Mouse (Mus musculus) thymus, adult 2 months (tissue): Measurements from ENCODE around the gene Ankrd39.

Source experiments
- CTCF ChIP-seq: fragments of 200-500 bp; IDR thresholded peaks from 2 replicates; pipeline ENCODE4 v1.5.1; 2012; ENCODE audit warnings: mild to moderate bottlenecking, control low read depth, low read length, moderate library complexity, borderline replicate concordance; ENCODE audit not compliant: control insufficient read depth, poor library complexity, insufficient read depth; ENCODE audit errors: extremely low read depth
- POLR2A ChIP-seq: fragments of 200-500 bp; IDR thresholded peaks from 2 replicates; pipeline ENCODE4 v1.6.1; 2012; ENCODE audit warnings: mild to moderate bottlenecking, low read length, control low read depth, moderate library complexity; ENCODE audit not compliant: control insufficient read depth, poor library complexity, insufficient read depth; ENCODE audit errors: extremely low read depth

DNA sequence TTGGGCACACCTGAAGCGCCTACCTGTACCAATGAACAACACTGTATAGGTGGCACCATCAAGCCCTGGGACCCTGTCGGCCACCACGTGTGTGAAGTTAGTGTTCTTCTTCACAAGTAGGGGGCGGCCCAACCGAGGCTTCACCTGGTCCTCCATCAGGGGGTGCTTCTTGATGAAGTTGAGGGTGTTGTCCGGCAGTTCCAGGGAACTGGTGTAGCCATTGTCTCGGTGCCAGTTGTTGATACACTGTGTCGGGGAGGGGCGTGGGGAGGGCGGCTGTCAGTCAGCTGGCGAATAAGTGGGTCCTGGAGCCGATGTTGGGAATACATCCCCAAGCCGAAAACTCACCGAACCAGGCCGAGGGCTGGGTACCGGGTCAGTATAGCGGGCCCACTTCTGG, 4.7 kb upstream of the Ankrd39 start:
- no peak for TF ChIP-seq CTCF
- no peak for TF ChIP-seq POLR2A
